Mouse (Mus musculus) midbrain, embryonic 14.5 days (tissue): ENCODE measurements around the gene Rnf126. TPM values are rescaled to one million over a fixed set of nuclear protein-coding genes. Genes with fewer than 3 reads are reported as not detected.
A peak's percentile ranks its signal among the peaks of the same experiment; 100 is the strongest.

Experiments used
- ATAC-seq: fragments of 200-750 bp; cut with Nextera tagmentation; 2 replicates; pipeline ENCODE4 v1.8.0; 2017; ENCODE audit warnings: moderate number of reproducible peaks, moderate library complexity; ENCODE audit not compliant: low FRiP score, low TSS enrichment
- DNase-seq: peaks from one replicate; pipeline ENCODE4 v3.0.0-alpha.2; 2015
- H3K27ac ChIP-seq: fragments of 300-500 bp; sonication (generic); replicated peaks from 2 replicates; pipeline ENCODE4 v1.5.1; 2014; ENCODE audit warnings: mild to moderate bottlenecking, low read depth, low read length, moderate library complexity
- H3K27me3 ChIP-seq: fragments of 300-500 bp; sonication (generic); 2 replicates; pipeline ENCODE4 v1.6.1; 2014; ENCODE audit warnings: low read length, control low read depth, mixed read lengths; ENCODE audit not compliant: control insufficient read depth, insufficient read depth
- H3K36me3 ChIP-seq: fragments of 300-500 bp; sonication (generic); 2 replicates; pipeline ENCODE4 v1.6.1; 2014; ENCODE audit warnings: low read length, control low read depth; ENCODE audit not compliant: control insufficient read depth, insufficient read depth
- H3K4me1 ChIP-seq: fragments of 300-500 bp; sonication (generic); 2 replicates; pipeline ENCODE4 v1.6.1; 2014; ENCODE audit warnings: mild to moderate bottlenecking, antibody characterized with exemption, low read length, control low read depth; ENCODE audit not compliant: control insufficient read depth, insufficient read depth
- H3K4me2 ChIP-seq: fragments of 300-500 bp; sonication (generic); 2 replicates; pipeline ENCODE4 v1.6.1; 2014; ENCODE audit warnings: mild to moderate bottlenecking, low read length, moderate library complexity
- H3K4me3 ChIP-seq: fragments of 300-500 bp; sonication (generic); replicated peaks from 2 replicates; pipeline ENCODE4 v1.5.1; 2014; ENCODE audit warnings: low read depth, low read length
- H3K9ac ChIP-seq: fragments of 300-500 bp; sonication (generic); replicated peaks from 2 replicates; pipeline ENCODE4 v1.6.1; 2014; ENCODE audit warnings: mild to moderate bottlenecking, low read length, moderate library complexity
- H3K9me3 ChIP-seq: fragments of 300-500 bp; sonication (generic); 2 replicates; pipeline ENCODE4 v1.6.1; 2016; ENCODE audit warnings: low read length, control low read depth, mixed read lengths; ENCODE audit not compliant: control insufficient read depth
- WGBS: fragments of 180-500 bp; shearing (Covaris S2); extraction: QIAGEN DNeasy Blood & Tissue Kit; methylation state at CpG from one replicate; pipeline ENCODE4 v1.1.7; 2014; 5-methylcytosine and 5-hydroxymethylcytosine counted together
- polyA plus RNA-seq: library from polyadenylated mRNA; unstranded; fragments of >200 nt; fragmentation: Nextera tagmentation; extraction: Ambion mirVana; gene quantifications from 2 replicates; pipeline ENCODE4 v1.2.1, GENCODE M21; 2014

The Rnf126 gene
- polyA plus RNA-seq: 92.8 and 94.6 TPM in 2 replicates

GRCm38 (mm10) chr10:79766508-79767325, at the start of gene Rnf126:
Rnf126 (minus strand) TSS chr10:79766952.
- peak within 1 kb of the TSS; percentile 92 for H3K27ac ChIP-seq
- H3K9me3 ChIP-seq: no peaks in the 10 kb centered on the region
- peak within 1 kb of the TSS; percentile 91 for H3K4me3 ChIP-seq
- H3K27me3 ChIP-seq: no peaks in the 10 kb centered on the region
- ATAC-seq (peak; percentile 92), DNase-seq (peak; percentile 98)
- H3K9ac ChIP-seq: peak within 1 kb of the TSS; percentile 84
- WGBS: under 1% methylated on average over 101 of the region's 101 CpGs
- H3K4me1 ChIP-seq: peaks cover 24% of the 10 kb centered on the region
- H3K36me3 ChIP-seq: peaks cover 8% of the 10 kb centered on the region
- peak within 1 kb of the TSS; percentile 97 for H3K4me2 ChIP-seq

- 86% methylated on average over 12 of the region's 12 CpGs for WGBS
- Histone ChIP-seq H3K36me3 (peaks cover 79% of the 10 kb centered on the region), H3K9me3 (no peaks in the 10 kb centered on the region), H3K4me3 (no peak overlapping the region), H3K27me3 (no peaks in the 10 kb centered on the region), H3K27ac (no peak overlapping the region), H3K4me1 (no peaks in the 10 kb centered on the region), H3K4me2 (no peak overlapping the region), H3K9ac (no peak overlapping the region)
- no peak for DNase-seq
- ATAC-seq: no peak
Observed at GRCm38 (mm10) chr10:79815671-79816494, 49.1 kb upstream of the Rnf126 start.

- H3K9ac ChIP-seq: no peak overlapping the region
- no peaks in the 10 kb centered on the region for H3K4me1 ChIP-seq
- no peak overlapping the region for H3K4me2 ChIP-seq
- ATAC-seq: no peak
- no peaks in the 10 kb centered on the region for H3K27me3 ChIP-seq
- whole genome bisulfite sequencing: 72% methylated on average over 5 of the region's 5 CpGs
- no peak for DNase-seq
- peak overlapping the region; percentile 60; the same call in 1 of the 2 replicates for H3K27ac ChIP-seq
- H3K9me3 ChIP-seq: no peaks in the 10 kb centered on the region
- peaks cover 78% of the 10 kb centered on the region for H3K36me3 ChIP-seq
- H3K4me3 ChIP-seq: no peak overlapping the region
Observed at GRCm38 (mm10) chr10:79814271-79814842, 47.6 kb upstream of the Rnf126 start.

DNA sequence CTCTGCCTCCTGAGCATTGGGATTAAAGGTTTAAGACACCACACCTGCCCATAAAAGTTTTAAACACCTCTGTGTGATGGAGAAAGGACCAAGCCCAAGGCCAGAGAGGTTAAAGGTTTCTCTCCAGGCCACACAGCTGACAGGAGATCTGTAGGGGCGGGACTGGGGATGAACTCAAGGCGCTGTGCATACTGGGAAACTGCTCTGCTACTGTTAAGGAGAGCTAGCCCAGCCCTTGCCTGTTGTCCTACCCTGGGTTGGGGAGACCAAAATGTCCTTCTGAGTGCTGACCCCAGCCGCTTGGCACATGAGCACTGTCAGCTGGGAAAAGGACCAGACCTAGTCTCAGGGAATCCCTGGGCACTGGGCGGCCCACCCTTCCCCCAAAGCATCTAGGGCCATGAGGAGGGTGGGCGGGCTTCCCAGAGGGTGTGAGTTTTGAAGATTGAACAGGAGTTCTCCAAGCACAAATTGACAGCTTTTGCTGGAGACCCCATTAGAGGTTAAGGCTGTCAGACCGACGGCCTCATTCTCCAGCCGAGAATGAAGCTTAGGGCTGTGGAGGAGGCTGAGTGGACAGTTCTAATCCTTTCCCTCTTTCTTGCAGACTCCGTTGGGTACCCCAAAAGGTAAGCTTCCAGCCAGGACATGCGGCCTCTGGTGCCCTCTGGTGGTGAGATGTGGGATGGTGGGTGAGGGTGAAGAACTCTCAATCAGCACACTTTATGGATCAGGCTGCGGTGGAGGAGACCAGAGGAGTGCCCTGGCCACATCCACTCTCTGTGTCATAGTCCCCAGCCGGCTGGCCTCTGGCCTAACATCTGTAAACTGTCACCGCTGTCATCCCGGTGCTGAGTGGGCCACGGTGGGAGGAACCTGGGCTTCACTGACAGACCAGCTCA, 45.2 kb upstream of the Rnf126 start:
- no peaks in the 10 kb centered on the region for H3K27me3 ChIP-seq
- no peaks in the 10 kb centered on the region for H3K9me3 ChIP-seq
- ATAC-seq (peak; percentile 49; the same call in 1 of the 2 replicates), DNase-seq (peak; percentile 90)
- 29% methylated on average over 15 of the region's 15 CpGs for WGBS
- 0 out of 2 replicates have a peak overlapping the region, but pooled peaks have one; percentile 22 for H3K27ac ChIP-seq
- no peaks in the 10 kb centered on the region for H3K4me1 ChIP-seq
- no peak overlapping the region for H3K9ac ChIP-seq
- H3K4me3 ChIP-seq: no peak overlapping the region
- H3K4me2 ChIP-seq: no peak overlapping the region
- H3K36me3 ChIP-seq: peaks cover 82% of the 10 kb centered on the region

- Histone ChIP-seq H3K36me3 (peaks cover 56% of the 10 kb centered on the region), H3K27me3 (no peaks in the 10 kb centered on the region), H3K4me1 (peaks cover 18% of the 10 kb centered on the region), H3K4me2 (no peak overlapping the region), H3K27ac (no peak overlapping the region), H3K9me3 (no peaks in the 10 kb centered on the region), H3K4me3 (no peak overlapping the region), H3K9ac (no peak overlapping the region)
- 92% methylated on average over 11 of the region's 11 CpGs for WGBS
- DNase-seq: no peak
- ATAC-seq: no peak
Observed at GRCm38 (mm10) chr10:79808728-79809127, 42.0 kb upstream of the Rnf126 start.

- 45% methylated on average over 11 of the region's 11 CpGs for WGBS
- H3K4me2 ChIP-seq: no peak overlapping the region
- H3K4me3 ChIP-seq: no peak overlapping the region
- H3K9me3 ChIP-seq: no peaks in the 10 kb centered on the region
- peak overlapping the region; percentile 46 for H3K27ac ChIP-seq
- H3K4me1 ChIP-seq: peaks cover 27% of the 10 kb centered on the region
- no peak for ATAC-seq
- no peak for DNase-seq
- no peaks in the 10 kb centered on the region for H3K27me3 ChIP-seq
- H3K36me3 ChIP-seq: peaks cover 54% of the 10 kb centered on the region
- H3K9ac ChIP-seq: no peak overlapping the region
Observed at GRCm38 (mm10) chr10:79807826-79808225, 41.1 kb upstream of the Rnf126 start.

GRCm38 (mm10) chr10:79806972-79807371, 40.2 kb upstream of the Rnf126 start:
- H3K36me3 ChIP-seq: peaks cover 47% of the 10 kb centered on the region
- no peak overlapping the region for H3K4me2 ChIP-seq
- H3K9me3 ChIP-seq: no peaks in the 10 kb centered on the region
- no peak for DNase-seq
- no peak for ATAC-seq
- H3K27ac ChIP-seq: peak overlapping the region; percentile 26; the same call in 1 of the 2 replicates
- H3K4me1 ChIP-seq: peaks cover 36% of the 10 kb centered on the region
- H3K27me3 ChIP-seq: no peaks in the 10 kb centered on the region
- WGBS: 84% methylated on average over 10 of the region's 10 CpGs
- H3K4me3 ChIP-seq: no peak overlapping the region
- H3K9ac ChIP-seq: no peak overlapping the region

DNA sequence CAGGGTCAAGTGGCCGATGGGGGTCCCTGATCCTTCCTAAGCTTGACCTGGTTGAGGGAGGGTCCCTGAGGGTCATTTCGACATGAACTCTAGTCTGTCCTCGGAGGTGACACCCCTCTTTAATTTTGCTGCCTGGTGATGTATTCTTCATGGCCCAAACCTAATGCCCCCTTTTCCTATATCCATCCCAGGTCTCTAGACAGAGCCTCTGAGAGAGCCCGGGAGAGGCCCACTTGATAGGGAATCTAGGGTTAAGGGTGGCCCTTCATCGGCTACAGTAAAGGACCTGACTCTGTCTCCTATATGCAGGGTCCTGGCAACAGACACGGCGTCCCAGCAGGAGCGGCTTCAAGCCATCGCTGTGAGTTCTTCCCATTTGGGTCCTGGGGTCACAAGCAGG, 39.6 kb upstream of the Rnf126 start:
- 91% methylated on average over 9 of the region's 9 CpGs for WGBS
- H3K4me2 ChIP-seq: no peak overlapping the region
- H3K9ac ChIP-seq: no peak overlapping the region
- peaks cover 42% of the 10 kb centered on the region for H3K4me1 ChIP-seq
- H3K27ac ChIP-seq: peak overlapping the region; percentile 26; the same call in 1 of the 2 replicates
- ATAC-seq (no peak), DNase-seq (no peak)
- no peaks in the 10 kb centered on the region for H3K9me3 ChIP-seq
- peaks cover 41% of the 10 kb centered on the region for H3K36me3 ChIP-seq
- H3K27me3 ChIP-seq: no peaks in the 10 kb centered on the region
- H3K4me3 ChIP-seq: no peak overlapping the region
